Mouse (Mus musculus) midbrain, embryonic 15.5 days (tissue): Measurements from ENCODE around the gene Me1. TPM values are rescaled to one million over a fixed set of nuclear protein-coding genes. Genes with fewer than 3 reads are reported as not detected.

Experiments used
- ATAC-seq: fragments of 200-750 bp; cut with Nextera tagmentation; replicated peaks from 2 replicates; pipeline ENCODE4 v1.8.0; 2017; ENCODE audit warnings: moderate TSS enrichment
- H3K27ac ChIP-seq: fragments of 300-500 bp; sonication (generic); 2 replicates; pipeline ENCODE4 v1.5.1; 2015; ENCODE audit warnings: mild to moderate bottlenecking, inconsistent platforms
- H3K27me3 ChIP-seq: fragments of 300-500 bp; sonication (generic); replicated peaks from 2 replicates; pipeline ENCODE4 v1.6.1; 2015; ENCODE audit warnings: inconsistent platforms
- H3K36me3 ChIP-seq: fragments of 300-500 bp; sonication (generic); replicated peaks from 2 replicates; pipeline ENCODE4 v1.6.1; 2015; ENCODE audit warnings: inconsistent platforms
- H3K4me1 ChIP-seq: fragments of 300-500 bp; sonication (generic); 2 replicates; pipeline ENCODE4 v1.6.1; 2015; ENCODE audit warnings: inconsistent platforms
- H3K4me2 ChIP-seq: fragments of 300-500 bp; sonication (generic); 2 replicates; pipeline ENCODE4 v1.6.1; 2015; ENCODE audit warnings: inconsistent platforms, mild to moderate bottlenecking, moderate library complexity
- H3K4me3 ChIP-seq: fragments of 300-500 bp; sonication (generic); 2 replicates; pipeline ENCODE4 v1.5.1; 2015; ENCODE audit warnings: mild to moderate bottlenecking, inconsistent platforms
- H3K9ac ChIP-seq: fragments of 300-500 bp; sonication (generic); 2 replicates; pipeline ENCODE4 v1.6.1; 2015; ENCODE audit warnings: mild to moderate bottlenecking, inconsistent platforms
- H3K9me3 ChIP-seq: fragments of 300-500 bp; sonication (generic); 2 replicates; pipeline ENCODE4 v1.6.1; 2016; ENCODE audit warnings: inconsistent platforms
- WGBS: fragments of 180-500 bp; shearing (Covaris S2); methylation state at CpG from one replicate; pipeline ENCODE4 v1.1.7; 2015; ENCODE audit warnings: mixed read lengths; 5-methylcytosine and 5-hydroxymethylcytosine counted together
- polyA plus RNA-seq: library from polyadenylated mRNA; unstranded; fragments of >200 nt; fragmentation: Nextera tagmentation; extraction: Ambion mirVana; gene quantifications from 2 replicates; pipeline ENCODE4 v1.2.1, GENCODE M21; 2015

The Me1 gene
- polyA plus RNA-seq, 1 experiment from 2014 or later = 40.6 TPM

DNA sequence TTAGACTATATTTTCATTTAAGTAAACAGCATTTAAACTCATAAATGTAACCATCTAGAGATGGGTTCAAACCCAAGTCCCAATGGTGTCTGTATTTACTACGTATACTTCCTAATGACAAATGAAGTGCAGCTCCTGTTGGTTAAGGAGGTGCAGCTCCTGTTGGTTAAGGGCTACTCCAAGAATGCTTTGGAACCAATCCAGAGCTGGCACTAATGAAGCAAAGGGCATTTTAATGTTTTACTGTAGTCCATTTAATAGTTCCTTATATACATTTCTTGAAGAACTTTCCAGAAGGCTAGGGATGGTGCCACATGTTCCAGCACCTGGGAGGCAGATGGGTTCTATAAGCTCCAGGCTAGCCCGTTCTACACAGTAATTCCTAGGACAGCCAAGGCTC lies 20.3 kb downstream of the Me1 start:
- no peak overlapping the region for H3K4me2 ChIP-seq
- no peak for ATAC-seq
- no peak overlapping the region for H3K27ac ChIP-seq
- no peak overlapping the region for H3K4me3 ChIP-seq
- no peaks in the 10 kb centered on the region for H3K9me3 ChIP-seq
- H3K36me3 ChIP-seq = no peaks in the 10 kb centered on the region
- H3K27me3 ChIP-seq = no peaks in the 10 kb centered on the region
- H3K9ac ChIP-seq = no peak overlapping the region
- WGBS = 93% methylated on average over 2 of the region's 2 CpGs
- no peaks in the 10 kb centered on the region for H3K4me1 ChIP-seq

DNA sequence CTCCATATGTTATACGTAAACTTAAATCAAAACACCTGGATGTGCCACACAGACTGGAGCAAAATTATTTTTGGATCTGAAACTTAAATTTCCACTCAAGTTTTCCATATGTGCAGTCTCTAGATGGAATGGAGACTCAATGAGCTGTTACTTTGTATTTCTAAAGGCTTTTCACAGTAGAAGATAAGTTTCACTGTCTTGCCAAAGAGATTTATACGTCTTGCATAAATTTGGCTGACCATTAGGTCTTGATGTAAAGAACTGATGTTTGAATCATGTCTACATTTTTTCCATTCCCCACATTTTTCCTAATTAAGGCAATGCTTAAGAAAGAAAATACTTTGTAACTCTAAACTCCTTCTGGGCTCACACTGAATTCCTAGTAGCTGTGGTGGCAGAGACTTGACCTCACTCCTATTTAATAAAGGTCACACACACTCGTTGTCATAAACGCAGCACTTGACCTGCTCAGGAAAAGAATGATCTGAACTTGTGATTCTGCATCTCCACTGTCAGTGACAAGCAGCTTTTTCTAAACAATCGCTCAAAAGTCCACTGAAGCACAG lies 22.8 kb downstream of the Me1 start:
- Histone ChIP-seq H3K36me3 (no peaks in the 10 kb centered on the region), H3K9me3 (no peaks in the 10 kb centered on the region), H3K27ac (no peak overlapping the region), H3K27me3 (no peaks in the 10 kb centered on the region), H3K9ac (no peak overlapping the region), H3K4me2 (no peak overlapping the region), H3K4me1 (peaks cover 4% of the 10 kb centered on the region; the same call in 1 of the 2 replicates), H3K4me3 (no peak overlapping the region)
- ATAC-seq = no peak
- 83% methylated on average over 5 of the region's 5 CpGs for WGBS

DNA sequence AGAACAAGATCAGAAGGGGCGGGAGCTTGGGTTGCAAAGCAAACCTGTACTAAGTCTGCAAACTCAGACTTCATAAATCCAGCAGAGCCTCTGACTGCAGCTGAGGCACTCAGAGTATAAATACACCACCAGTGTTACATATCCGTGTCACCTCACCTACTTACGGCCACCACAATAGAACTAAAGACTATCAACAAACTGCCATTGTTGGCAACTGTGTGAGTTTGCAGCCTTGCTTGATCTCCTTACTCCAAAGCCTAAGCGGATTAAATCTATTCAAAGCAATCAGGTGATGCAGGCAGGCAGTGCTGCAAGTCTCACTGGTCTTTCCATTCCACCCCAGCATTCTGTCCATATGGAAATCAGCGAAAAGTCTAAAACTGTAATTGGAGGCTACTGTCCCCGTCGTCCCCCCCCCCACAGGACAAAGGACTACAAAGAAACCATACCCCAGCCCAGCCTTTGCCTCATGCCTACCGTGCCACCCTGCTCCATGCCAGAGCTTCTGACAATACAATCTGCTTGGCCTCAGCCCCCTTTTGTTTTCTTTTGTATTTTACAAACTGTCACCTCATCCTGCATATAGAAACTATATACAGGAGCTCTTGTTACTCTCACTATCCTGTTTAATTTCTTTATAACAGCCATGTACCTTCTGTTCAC lies 27.0 kb downstream of the Me1 start:
- Histone ChIP-seq H3K27ac (0 out of 2 replicates have a peak overlapping the region, but pooled peaks have one; percentile 48), H3K4me2 (no peak overlapping the region), H3K9ac (no peak overlapping the region), H3K27me3 (no peaks in the 10 kb centered on the region), H3K9me3 (no peaks in the 10 kb centered on the region), H3K36me3 (no peaks in the 10 kb centered on the region), H3K4me3 (no peak overlapping the region), H3K4me1 (peaks cover 4% of the 10 kb centered on the region; the same call in 1 of the 2 replicates)
- ATAC-seq = peak; percentile 86
- WGBS = 14% methylated on average over 8 of the region's 8 CpGs

DNA sequence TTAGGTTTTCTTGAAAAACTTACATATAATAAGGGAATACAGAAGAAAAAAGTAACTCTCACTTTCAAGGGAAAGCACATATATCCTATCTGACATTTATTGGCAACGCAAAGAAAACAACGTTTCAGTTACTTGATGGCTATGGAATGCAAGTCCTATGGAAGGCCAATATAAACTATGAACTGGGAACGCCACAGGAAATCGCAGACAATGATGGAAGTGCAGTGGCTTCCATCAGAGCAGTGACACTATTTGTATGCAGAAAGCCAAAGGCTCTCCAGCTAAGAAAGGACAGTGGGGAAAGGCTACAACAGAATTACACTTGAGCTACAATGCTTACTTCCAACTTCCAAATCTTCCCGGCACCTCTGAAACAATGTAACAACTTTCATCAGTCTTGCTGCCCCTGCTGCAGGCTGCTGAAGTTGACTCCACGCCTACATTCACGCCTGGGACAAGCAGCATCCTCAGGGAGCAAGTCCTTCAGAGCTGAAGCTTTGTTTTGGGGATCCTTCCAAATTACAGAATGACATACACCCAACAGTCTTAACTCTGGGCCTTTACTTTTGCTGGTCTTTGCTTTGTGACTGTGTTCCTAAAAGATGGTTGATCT lies 28.5 kb downstream of the Me1 start:
- no peaks in the 10 kb centered on the region for H3K27me3 ChIP-seq
- WGBS = 91% methylated on average over 7 of the region's 7 CpGs

DNA sequence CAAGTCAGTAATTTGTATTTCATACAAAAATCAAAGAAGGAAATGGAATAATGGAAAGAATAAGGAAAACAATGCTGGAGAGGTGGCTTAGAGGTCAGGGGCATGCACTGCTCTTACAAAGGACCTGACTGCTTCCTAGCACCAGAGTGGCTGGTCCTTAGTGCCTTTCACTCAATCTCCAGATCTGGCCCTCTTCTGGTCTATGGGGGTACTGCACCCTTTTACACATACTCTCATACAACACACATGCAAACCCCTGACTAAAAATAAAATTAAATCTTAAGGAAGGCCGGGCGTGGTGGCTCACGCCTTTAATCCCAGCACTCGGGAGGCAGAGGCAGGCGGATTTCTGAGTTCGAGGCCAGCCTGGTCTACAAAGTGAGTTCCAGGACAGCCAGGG lies 34.1 kb downstream of the Me1 start:
- Histone ChIP-seq H3K4me1 (no peaks in the 10 kb centered on the region), H3K36me3 (no peaks in the 10 kb centered on the region), H3K4me3 (no peak overlapping the region), H3K9ac (no peak overlapping the region), H3K9me3 (no peaks in the 10 kb centered on the region), H3K27ac (no peak overlapping the region), H3K4me2 (no peak overlapping the region), H3K27me3 (no peaks in the 10 kb centered on the region)
- no peak for ATAC-seq
- 94% methylated on average over 6 of the region's 6 CpGs for WGBS

More for the DNA sequence above, 28.5 kb downstream of the Me1 start:
- Histone ChIP-seq H3K9ac (no peak overlapping the region), H3K36me3 (no peaks in the 10 kb centered on the region), H3K9me3 (no peaks in the 10 kb centered on the region), H3K4me2 (no peak overlapping the region), H3K4me3 (no peak overlapping the region), H3K4me1 (peaks cover 4% of the 10 kb centered on the region; the same call in 1 of the 2 replicates), H3K27ac (no peak overlapping the region)
- no peak for ATAC-seq

DNA sequence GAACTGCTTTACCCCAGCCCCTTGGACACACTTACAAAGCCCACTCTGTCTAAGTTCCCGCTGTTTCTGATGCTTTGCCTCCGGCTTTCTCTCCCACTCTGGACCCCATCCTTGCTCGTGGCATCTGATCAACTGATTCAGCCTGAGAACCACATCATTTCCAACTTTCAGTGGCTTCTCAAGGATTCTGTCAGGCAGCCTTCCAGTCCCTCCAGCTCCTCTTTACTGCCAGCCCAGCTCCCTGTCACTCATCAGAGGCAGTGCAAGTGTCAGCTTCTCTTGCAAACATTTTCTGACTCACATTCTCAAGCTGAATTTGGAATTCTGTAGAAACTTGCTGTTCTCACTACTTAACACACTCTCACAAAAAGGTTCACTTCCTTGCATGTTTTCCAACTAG lies 34.5 kb downstream of the Me1 start:
- no peak overlapping the region for H3K27ac ChIP-seq
- no peaks in the 10 kb centered on the region for H3K27me3 ChIP-seq
- no peak overlapping the region for H3K4me2 ChIP-seq
- no peaks in the 10 kb centered on the region for H3K9me3 ChIP-seq
- no peak overlapping the region for H3K4me3 ChIP-seq
- no peaks in the 10 kb centered on the region for H3K4me1 ChIP-seq
- WGBS = 91% methylated on average over 3 of the region's 3 CpGs
- H3K36me3 ChIP-seq = no peaks in the 10 kb centered on the region
- H3K9ac ChIP-seq = no peak overlapping the region
- ATAC-seq = no peak

DNA sequence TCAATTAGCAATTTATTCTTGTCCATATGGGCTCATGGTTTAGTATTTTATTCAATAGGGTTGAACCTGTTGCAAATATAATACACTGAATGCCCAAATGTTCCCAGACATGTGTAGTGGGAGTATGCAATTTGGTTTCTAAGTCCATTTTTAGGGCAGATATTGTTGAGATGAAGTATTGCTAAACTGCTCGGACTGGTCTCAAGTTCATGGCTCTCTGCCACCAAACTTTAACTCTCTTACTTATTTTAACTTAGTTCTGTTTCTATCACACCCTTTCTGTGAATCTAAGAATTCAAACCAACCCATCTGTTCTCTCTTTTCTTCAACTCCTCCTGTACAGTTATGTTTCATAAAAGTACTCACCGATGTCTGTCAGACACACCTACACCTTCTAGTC lies 35.4 kb downstream of the Me1 start:
- Histone ChIP-seq H3K4me1 (no peaks in the 10 kb centered on the region), H3K27ac (no peak overlapping the region), H3K36me3 (no peaks in the 10 kb centered on the region), H3K27me3 (no peaks in the 10 kb centered on the region), H3K9me3 (no peaks in the 10 kb centered on the region), H3K4me3 (no peak overlapping the region), H3K9ac (no peak overlapping the region), H3K4me2 (no peak overlapping the region)
- WGBS = 94% methylated on average over 2 of the region's 2 CpGs
- ATAC-seq = no peak

DNA sequence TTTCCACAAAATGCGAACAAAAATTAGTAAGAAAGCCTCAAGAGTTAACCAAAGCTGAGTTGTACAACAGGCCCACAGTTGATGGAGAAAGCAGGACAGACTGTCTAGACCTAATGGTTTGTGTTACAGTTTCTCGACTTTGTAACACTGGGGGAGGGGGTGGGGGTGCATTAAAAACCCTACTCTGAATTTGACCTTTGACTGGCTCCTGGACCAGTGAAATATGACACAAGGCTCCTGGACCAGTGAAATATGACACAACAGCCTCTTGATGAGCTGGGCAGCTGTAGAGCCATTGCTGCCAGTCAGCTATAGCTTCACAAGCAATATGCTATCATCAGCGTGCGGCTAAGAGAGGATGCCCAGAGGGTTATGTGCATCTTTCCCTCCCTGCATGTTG lies 37.4 kb downstream of the Me1 start:
- H3K4me1 ChIP-seq = no peaks in the 10 kb centered on the region
- H3K27ac ChIP-seq = no peak overlapping the region
- no peaks in the 10 kb centered on the region for H3K27me3 ChIP-seq
- no peak overlapping the region for H3K4me2 ChIP-seq
- H3K9ac ChIP-seq = no peak overlapping the region
- ATAC-seq = no peak
- no peaks in the 10 kb centered on the region for H3K9me3 ChIP-seq
- 95% methylated on average over 4 of the region's 4 CpGs for WGBS
- H3K36me3 ChIP-seq = no peaks in the 10 kb centered on the region
- H3K4me3 ChIP-seq = no peak overlapping the region

DNA sequence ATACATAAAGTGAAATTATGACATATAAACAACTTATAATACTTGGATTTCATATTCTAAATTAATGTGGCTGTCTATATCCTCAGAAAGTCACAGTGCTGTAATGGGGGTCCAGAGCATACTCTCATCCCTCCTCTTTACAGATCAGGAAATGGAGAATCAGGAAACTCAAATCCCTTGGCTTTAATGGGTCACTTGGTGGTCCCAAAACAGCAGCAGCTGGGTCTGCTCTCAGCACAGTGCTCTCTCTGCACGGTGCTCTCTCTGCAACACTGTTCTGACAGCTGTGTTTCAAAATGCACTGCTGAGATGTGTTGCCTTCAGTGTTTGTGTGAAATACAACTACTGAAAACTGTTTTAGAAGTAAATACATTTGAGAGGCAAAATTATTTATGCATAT lies 43.6 kb downstream of the Me1 start:
- no peaks in the 10 kb centered on the region for H3K36me3 ChIP-seq
- H3K9me3 ChIP-seq = no peaks in the 10 kb centered on the region
- ATAC-seq = no peak
- H3K4me1 ChIP-seq = no peaks in the 10 kb centered on the region
- no peaks in the 10 kb centered on the region for H3K27me3 ChIP-seq
- WGBS = 75% methylated on average over 1 of the region's 1 CpGs
- no peak overlapping the region for H3K9ac ChIP-seq
- no peak overlapping the region for H3K4me3 ChIP-seq
- no peak overlapping the region for H3K27ac ChIP-seq
- H3K4me2 ChIP-seq = no peak overlapping the region

DNA sequence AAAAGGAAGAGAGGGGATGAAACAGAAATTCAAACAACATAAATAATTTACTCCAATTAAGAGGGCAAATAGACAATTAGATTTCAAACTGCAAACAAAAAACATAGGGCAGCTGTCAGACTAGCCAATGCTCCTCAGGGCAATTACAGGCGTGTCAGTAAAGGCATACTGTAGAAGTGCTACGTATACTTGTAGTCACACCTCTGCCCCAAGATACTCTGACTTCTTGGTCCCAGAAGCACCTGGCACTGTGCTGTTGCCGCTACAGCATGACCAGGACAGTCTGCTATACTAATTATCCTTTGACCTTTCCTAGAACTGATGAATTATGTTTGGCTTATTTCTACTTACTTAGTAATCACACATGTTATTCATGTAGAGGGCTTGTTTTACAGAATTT lies 44.5 kb downstream of the Me1 start:
- H3K27ac ChIP-seq = no peak overlapping the region
- no peaks in the 10 kb centered on the region for H3K27me3 ChIP-seq
- H3K9me3 ChIP-seq = no peaks in the 10 kb centered on the region
- no peak overlapping the region for H3K4me3 ChIP-seq
- no peak overlapping the region for H3K4me2 ChIP-seq
- H3K9ac ChIP-seq = no peak overlapping the region
- no peaks in the 10 kb centered on the region for H3K4me1 ChIP-seq
- H3K36me3 ChIP-seq = no peaks in the 10 kb centered on the region
- 52% methylated on average over 3 of the region's 3 CpGs for WGBS
- peak; percentile 76; the same call in 1 of the 2 replicates for ATAC-seq

DNA sequence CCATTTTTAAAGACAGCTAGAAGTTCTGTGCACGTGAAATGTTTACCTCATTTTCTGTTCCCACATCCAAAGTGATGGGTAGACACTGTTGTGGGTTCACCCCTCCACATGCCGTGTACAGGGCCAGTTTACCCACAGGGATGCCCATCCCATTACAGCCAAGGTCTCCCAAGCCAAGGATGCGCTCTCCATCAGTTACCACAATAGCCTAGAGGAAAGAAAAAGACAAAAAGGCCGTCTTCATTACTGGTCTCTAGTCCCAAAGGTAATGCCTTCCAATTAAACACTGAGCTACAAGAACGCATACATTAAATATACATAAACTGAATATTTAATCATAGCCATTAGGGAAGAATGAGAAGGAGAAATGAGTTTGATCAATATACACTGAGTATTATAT lies 44.9 kb downstream of the Me1 start:
- no peak overlapping the region for H3K9ac ChIP-seq
- ATAC-seq = 0 out of 2 replicates have a peak, but pooled peaks have one; percentile 30
- H3K27ac ChIP-seq = no peak overlapping the region
- H3K9me3 ChIP-seq = no peaks in the 10 kb centered on the region
- H3K4me1 ChIP-seq = no peaks in the 10 kb centered on the region
- H3K4me2 ChIP-seq = no peak overlapping the region
- H3K36me3 ChIP-seq = no peaks in the 10 kb centered on the region
- H3K27me3 ChIP-seq = no peaks in the 10 kb centered on the region
- 55% methylated on average over 5 of the region's 5 CpGs for WGBS
- no peak overlapping the region for H3K4me3 ChIP-seq

DNA sequence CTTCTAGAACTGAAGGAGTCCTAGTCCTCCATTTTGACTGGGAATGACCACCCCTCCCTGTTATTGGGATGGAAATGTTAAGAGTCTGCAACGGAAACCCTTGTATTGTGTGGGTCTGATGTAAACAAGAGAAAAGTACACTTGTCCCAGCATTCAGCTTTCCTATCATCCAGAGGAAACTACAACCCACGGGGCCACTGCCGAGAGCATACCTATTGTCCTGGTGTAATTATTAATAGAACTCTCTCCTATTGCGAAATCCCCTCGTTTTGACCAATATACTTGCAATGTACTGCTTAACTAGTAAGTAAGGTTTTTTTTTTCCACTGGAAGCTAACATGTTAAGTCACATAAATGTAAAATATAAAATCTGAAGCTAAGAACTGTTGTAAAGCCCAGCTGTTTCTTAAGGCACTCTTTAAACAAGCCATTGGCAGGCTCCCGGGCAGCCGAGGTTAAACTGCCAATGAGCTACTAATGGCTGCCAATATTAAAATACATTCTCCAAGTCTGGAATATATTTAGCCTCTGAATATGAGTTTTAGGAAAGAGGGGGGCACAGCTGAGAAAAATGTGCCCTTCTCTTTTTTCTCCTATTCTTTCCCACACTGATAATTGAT lies 47.7 kb downstream of the Me1 start:
- no peak for ATAC-seq
- no peak overlapping the region for H3K9ac ChIP-seq
- no peaks in the 10 kb centered on the region for H3K27me3 ChIP-seq
- WGBS = 68% methylated on average over 7 of the region's 7 CpGs
- H3K4me2 ChIP-seq = no peak overlapping the region
- no peak overlapping the region for H3K4me3 ChIP-seq
- no peaks in the 10 kb centered on the region for H3K36me3 ChIP-seq
- no peaks in the 10 kb centered on the region for H3K4me1 ChIP-seq
- H3K27ac ChIP-seq = no peak overlapping the region
- H3K9me3 ChIP-seq = no peaks in the 10 kb centered on the region
